In genomic region chr12:109454137-109454536, GRCm38 (mm10) we compare ENCODE assay signal across 9 mouse cellular contexts. TPM values are rescaled to one million over a fixed set of nuclear protein-coding genes. Genes with fewer than 3 reads are reported as not detected.
DNase-seq lines count a peak whose midpoint lies in the region; ATAC-seq lines count a peak whose summit lies in the region.
"Had no signal": no experiment of that assay in that cellular context is flagged by ENCODE, and none has a peak within 500 bp of the region (broad histone marks: within the 10 kb centered on the region; RNA-seq: fewer than 3 reads in every experiment).

No protein-coding gene starts in this region.

- DNase-seq in hindbrain, embryonic 14.5 days (ENCODE audit: low spot score) = no peak
- DNase-seq in retina, postnatal 1 day = no peak
- DNase-seq in ovary, postnatal 10 days (ENCODE audit: low spot score) = no peak
- DNase-seq in right cerebral cortex, postnatal 10 days (ENCODE audit: low spot score in 2 of 2) = no peak

- no peak overlapping the region for H3K27ac ChIP-seq in hindbrain, embryonic 14.5 days
- peak overlapping the region; percentile 50; the same call in 1 of the 2 replicates for H3K27ac ChIP-seq in liver, embryonic 16.5 days (ENCODE audit: low read length)

- ATAC-seq in megakaryocyte, adult 5-6 weeks (ENCODE audit: poor library complexity, severe bottlenecking) = no peak
- ATAC-seq in hindbrain, embryonic 14.5 days (ENCODE audit: low FRiP score) = no peak
- no peak for ATAC-seq in liver, embryonic 16.5 days (ENCODE audit: low read depth)
- ATAC-seq: inflammation-experienced regulatory T-cells, adult 6 months had no signal

- H3K9ac ChIP-seq in hindbrain, embryonic 14.5 days = no peak overlapping the region
- H3K9ac ChIP-seq in liver, embryonic 16.5 days (ENCODE audit: low read depth, low read length) = 0 out of 2 replicates have a peak overlapping the region, but pooled peaks have one; percentile 48

- peaks cover 84% of the 10 kb centered on the region for H3K27me3 ChIP-seq in megakaryocyte, embryonic 14.5 days (replicated peaks)
- peaks cover 74% of the 10 kb centered on the region for H3K27me3 ChIP-seq in hindbrain, embryonic 14.5 days (ENCODE audit: control insufficient read depth, insufficient read depth, low read length)
- H3K27me3 ChIP-seq in liver, embryonic 16.5 days (ENCODE audit: control insufficient read depth, insufficient read depth, low read depth, low read length) = peaks cover 46% of the 10 kb centered on the region

- WGBS in hindbrain, embryonic 14.5 days = 11% methylated on average over 13 of the region's 13 CpGs
- 16% methylated on average over 13 of the region's 13 CpGs for WGBS in liver, embryonic 16.5 days (ENCODE audit: insufficient replicate concordance)

- H3K4me3 ChIP-seq in megakaryocyte, embryonic 14.5 days (replicated peaks) = peak overlapping the region; percentile 23
- peak overlapping the region; percentile 45 for H3K4me3 ChIP-seq in hindbrain, embryonic 14.5 days (replicated peaks; ENCODE audit: low read length)
- H3K4me3 ChIP-seq in liver, embryonic 16.5 days (ENCODE audit: low read depth, low read length) = peak overlapping the region; percentile 53

- H3K36me3 ChIP-seq in megakaryocyte, embryonic 14.5 days (replicated peaks; ENCODE audit: low read length) = no peaks in the 10 kb centered on the region
- no peaks in the 10 kb centered on the region for H3K36me3 ChIP-seq in hindbrain, embryonic 14.5 days (replicated peaks; ENCODE audit: control insufficient read depth, insufficient read depth)
- no peaks in the 10 kb centered on the region for H3K36me3 ChIP-seq in liver, embryonic 16.5 days (ENCODE audit: control insufficient read depth, insufficient read depth)

- H3K9me3 ChIP-seq in megakaryocyte, embryonic 14.5 days = no peaks in the 10 kb centered on the region
- no peaks in the 10 kb centered on the region for H3K9me3 ChIP-seq in hindbrain, embryonic 14.5 days (ENCODE audit: control insufficient read depth, low read length)
- H3K9me3 ChIP-seq in liver, embryonic 16.5 days (replicated peaks; ENCODE audit: control insufficient read depth, low read length) = no peaks in the 10 kb centered on the region

- H3K4me2 ChIP-seq in hindbrain, embryonic 14.5 days (replicated peaks) = peak overlapping the region; percentile 84
- H3K4me2 ChIP-seq in liver, embryonic 16.5 days (ENCODE audit: low read depth, low read length) = peak overlapping the region; percentile 53

- peaks cover 32% of the 10 kb centered on the region for H3K4me1 ChIP-seq in megakaryocyte, embryonic 14.5 days
- H3K4me1 ChIP-seq in hindbrain, embryonic 14.5 days (replicated peaks; ENCODE audit: control insufficient read depth, insufficient read depth, low read length) = peaks cover 57% of the 10 kb centered on the region
- H3K4me1 ChIP-seq in liver, embryonic 16.5 days (ENCODE audit: control insufficient read depth, low read depth, low read length) = peaks cover 11% of the 10 kb centered on the region

RNA-seq across cellular contexts. Expression of gene Dlk1, which starts 1.5 kb away (rescaled TPM):
- 67.8 and 96.3 TPM in 2 replicates for polyA plus RNA-seq in megakaryocyte, embryonic 14.5 days (2012; ENCODE audit: insufficient read depth, low replicate concordance)
- not detected in 2 replicates for total RNA-seq in megakaryocyte, adult 5-6 weeks (2015)
- not detected in 2 replicates for total RNA-seq in megakaryocyte, adult 5-6 weeks (2017)
- polyA plus RNA-seq in hindbrain, embryonic 14.5 days (2014; fragmentation: Nextera tagmentation; extraction: Ambion mirVana) = 62.6 and 73.4 TPM in 2 replicates
- polyA plus RNA-seq in liver, embryonic 16.5 days (2015; fragmentation: Nextera tagmentation; extraction: Ambion mirVana) = 457 and 482 TPM in 2 replicates
- total RNA-seq: liver, adult 2 months had no signal
- polyA plus RNA-seq: inflammation-experienced regulatory T-cells, adult 6 months had no signal
